Mouse (Mus musculus): ENCODE data around the gene Dhx29.

DNA sequence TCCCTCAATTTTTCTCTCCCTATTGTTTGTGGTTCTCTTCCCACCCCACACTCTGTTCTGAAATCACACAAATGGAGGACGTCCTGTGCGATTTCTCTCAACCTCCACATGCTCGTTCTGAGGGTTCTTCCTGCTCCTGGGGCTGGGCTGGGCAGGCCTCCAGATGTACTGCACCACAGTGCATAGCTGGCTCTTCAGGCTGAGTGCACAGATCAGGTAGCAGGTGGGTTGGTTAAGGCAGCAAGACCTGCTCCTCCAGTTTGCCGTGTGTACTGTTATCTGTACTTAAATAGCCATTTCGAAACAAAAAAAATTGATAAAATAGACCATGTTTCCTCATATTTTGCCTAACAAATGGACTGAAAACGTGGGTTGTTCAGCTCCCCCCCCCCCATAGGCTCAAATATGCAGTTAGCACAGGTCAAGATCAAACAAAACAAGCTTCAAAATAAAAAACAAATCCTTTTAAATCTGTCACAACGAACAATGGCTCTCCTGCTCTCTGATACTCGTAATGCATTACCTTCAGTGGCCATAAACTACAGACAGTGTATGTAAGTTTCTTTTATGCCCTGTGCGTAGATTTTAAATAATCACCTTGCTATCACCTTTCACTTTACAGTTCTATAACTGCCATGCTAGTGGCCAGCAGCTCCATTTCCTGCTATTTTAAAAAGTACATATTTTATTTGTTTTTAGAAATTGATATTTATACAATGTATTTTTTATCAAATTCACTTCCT is 73.5 kb downstream of the Dhx29 start:
- TF ChIP-seq CTCF (IDR thresholded peaks at IDR 0.05; ENCODE audit: control insufficient read depth, insufficient read depth, insufficient replicate concordance, low read depth, low read length) (no peak), POLR2A (IDR thresholded peaks at IDR 0.05; ENCODE audit: control insufficient read depth, low read depth, low read length) (no peak)
